Mouse (Mus musculus) embryonic facial prominence, embryonic 11.5 days (tissue): ENCODE results near the gene Dennd4a. TPM values are rescaled to one million over a fixed set of nuclear protein-coding genes. Genes with fewer than 3 reads are reported as not detected.

Experiments
- ATAC-seq: fragments of 200-750 bp; cut with Nextera tagmentation; replicated peaks from 2 replicates; pipeline ENCODE4 v1.8.0; 2017; ENCODE audit warnings: low read depth; ENCODE audit not compliant: insufficient number of reproducible peaks, low FRiP score, low TSS enrichment
- DNase-seq: peaks from one replicate; pipeline ENCODE4 v3.0.0-alpha.2; 2015; ENCODE audit warnings: low spot score
- H3K27ac ChIP-seq: fragments of 300-500 bp; sonication (generic); replicated peaks from 2 replicates; pipeline ENCODE4 v1.5.1; 2014; ENCODE audit warnings: mild to moderate bottlenecking, low read depth, low read length, control low read depth
- H3K27me3 ChIP-seq: fragments of 300-500 bp; sonication (generic); 2 replicates; pipeline ENCODE4 v1.6.1; 2014; ENCODE audit warnings: mild to moderate bottlenecking, low read length, moderate library complexity, mixed read lengths; ENCODE audit not compliant: control insufficient read depth, insufficient read depth
- H3K36me3 ChIP-seq: fragments of 300-500 bp; sonication (generic); replicated peaks from 2 replicates; pipeline ENCODE4 v1.6.1; 2014; ENCODE audit warnings: low read depth, mild to moderate bottlenecking, low read length, moderate library complexity, mixed read lengths; ENCODE audit not compliant: control insufficient read depth, insufficient read depth
- H3K4me1 ChIP-seq: fragments of 300-500 bp; sonication (generic); 2 replicates; pipeline ENCODE4 v1.6.1; 2014; ENCODE audit warnings: low read length, mixed read lengths; ENCODE audit not compliant: control insufficient read depth, insufficient read depth
- H3K4me2 ChIP-seq: fragments of 300-500 bp; sonication (generic); 2 replicates; pipeline ENCODE4 v1.6.1; 2014; ENCODE audit warnings: low read depth, mild to moderate bottlenecking, control low read depth, low read length, moderate library complexity
- H3K4me3 ChIP-seq: fragments of 300-500 bp; sonication (generic); 2 replicates; pipeline ENCODE4 v1.5.1; 2014; ENCODE audit warnings: low read depth, low read length, control low read depth
- H3K9ac ChIP-seq: fragments of 300-500 bp; sonication (generic); replicated peaks from 2 replicates; pipeline ENCODE4 v1.6.1; 2014; ENCODE audit warnings: mild to moderate bottlenecking, control low read depth, low read length
- H3K9me3 ChIP-seq: fragments of 300-500 bp; sonication (generic); replicated peaks from 2 replicates; pipeline ENCODE4 v1.6.1; 2016; ENCODE audit warnings: mild to moderate bottlenecking, low read length, inconsistent platforms, mixed read lengths; ENCODE audit not compliant: control insufficient read depth
- WGBS: fragments of 180-500 bp; shearing (Covaris S2); extraction: QIAGEN DNeasy Blood & Tissue Kit; methylation state at CpG from one replicate; pipeline ENCODE4 v1.1.7; 2014; 5-methylcytosine and 5-hydroxymethylcytosine counted together
- polyA plus RNA-seq: library from polyadenylated mRNA; unstranded; fragments of >200 nt; fragmentation: Nextera tagmentation; extraction: Ambion mirVana; gene quantifications from 2 replicates; pipeline ENCODE4 v1.2.1, GENCODE M21; 2014

Gene Dennd4a
- polyA plus RNA-seq, 1 experiment from 2014 or later = 5.6 TPM

DNA sequence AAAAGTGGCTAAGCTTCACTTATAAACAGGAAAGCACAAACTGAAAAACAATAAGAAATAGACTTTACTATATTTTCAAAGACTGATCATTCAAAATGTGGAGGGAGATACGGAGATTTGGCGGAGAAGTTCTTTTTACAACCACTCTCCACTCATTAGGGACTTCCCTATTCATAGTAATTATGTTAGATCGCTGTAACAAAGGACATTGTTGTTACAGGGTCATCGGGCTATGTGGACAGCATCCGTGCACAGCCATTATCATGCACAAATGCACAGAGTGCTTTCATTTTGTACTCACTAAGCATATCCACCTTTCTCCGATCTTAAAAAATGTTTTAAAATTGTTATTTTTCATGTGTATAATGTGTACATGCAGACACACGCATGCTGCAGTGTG is 27.6 kb upstream of the Dennd4a start:
- WGBS = 81% methylated on average over 7 of the region's 7 CpGs
- H3K27ac ChIP-seq = no peak overlapping the region

GRCm38 (mm10) chr9:64784841-64785240 is 26.3 kb upstream of the Dennd4a start:
- whole genome bisulfite sequencing = 35% methylated on average over 4 of the region's 4 CpGs

More for the DNA sequence above, 27.6 kb upstream of the Dennd4a start:
- H3K4me3 ChIP-seq = no peak overlapping the region
- no peaks in the 10 kb centered on the region for H3K4me1 ChIP-seq
- ATAC-seq (no peak), DNase-seq (no peak)
- H3K36me3 ChIP-seq = no peaks in the 10 kb centered on the region
- H3K9me3 ChIP-seq = no peaks in the 10 kb centered on the region
- no peak overlapping the region for H3K4me2 ChIP-seq
- H3K9ac ChIP-seq = no peak overlapping the region
- H3K27me3 ChIP-seq = no peaks in the 10 kb centered on the region

GRCm38 (mm10) chr9:64786216-64786905 is 24.8 kb upstream of the Dennd4a start:
- 88% methylated on average over 9 of the region's 9 CpGs for WGBS

More at GRCm38 (mm10) chr9:64784841-64785240, 26.3 kb upstream of the Dennd4a start:
- Histone ChIP-seq H3K36me3 (no peaks in the 10 kb centered on the region), H3K27me3 (no peaks in the 10 kb centered on the region), H3K9ac (no peak overlapping the region), H3K4me1 (no peaks in the 10 kb centered on the region), H3K9me3 (no peaks in the 10 kb centered on the region), H3K4me3 (no peak overlapping the region), H3K27ac (no peak overlapping the region), H3K4me2 (no peak overlapping the region)
- DNase-seq (peak; percentile 75), ATAC-seq (no peak)

GRCm38 (mm10) chr9:64788070-64788469 is 23.1 kb upstream of the Dennd4a start:
- DNase-seq = no peak
- no peak overlapping the region for H3K4me2 ChIP-seq
- H3K4me1 ChIP-seq = no peaks in the 10 kb centered on the region
- WGBS = 85% methylated on average over 7 of the region's 7 CpGs
- no peaks in the 10 kb centered on the region for H3K9me3 ChIP-seq
- no peak overlapping the region for H3K4me3 ChIP-seq
- H3K9ac ChIP-seq = no peak overlapping the region
- no peaks in the 10 kb centered on the region for H3K36me3 ChIP-seq
- no peak for ATAC-seq
- no peaks in the 10 kb centered on the region for H3K27me3 ChIP-seq
- no peak overlapping the region for H3K27ac ChIP-seq

More at GRCm38 (mm10) chr9:64786216-64786905, 24.8 kb upstream of the Dennd4a start:
- ATAC-seq (no peak), DNase-seq (no peak)
- no peak overlapping the region for H3K9ac ChIP-seq
- no peaks in the 10 kb centered on the region for H3K4me1 ChIP-seq
- H3K4me3 ChIP-seq = no peak overlapping the region
- no peaks in the 10 kb centered on the region for H3K9me3 ChIP-seq
- H3K27ac ChIP-seq = no peak overlapping the region
- no peaks in the 10 kb centered on the region for H3K27me3 ChIP-seq
- no peaks in the 10 kb centered on the region for H3K36me3 ChIP-seq
- no peak overlapping the region for H3K4me2 ChIP-seq

DNA sequence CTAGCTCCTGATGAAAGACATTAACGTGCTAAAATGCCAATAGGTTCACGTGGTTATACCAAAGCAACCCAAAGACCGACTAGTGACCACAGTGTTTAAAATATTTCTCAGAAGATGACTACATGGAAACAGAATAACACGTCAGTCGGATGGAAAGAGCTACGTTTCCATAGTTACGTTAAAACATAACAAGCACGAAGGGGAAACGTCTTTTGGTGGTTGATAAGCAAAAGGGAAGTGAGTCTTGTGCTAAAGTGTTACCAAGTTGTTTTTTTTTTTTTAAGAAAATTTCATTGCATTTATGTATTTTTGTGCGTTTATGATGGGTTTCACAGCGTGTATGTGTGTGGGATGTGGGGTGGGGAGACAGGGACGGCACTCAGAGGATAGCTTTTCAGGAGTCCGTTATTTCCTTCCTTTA is 21.8 kb upstream of the Dennd4a start:
- Histone ChIP-seq H3K4me3 (no peak overlapping the region), H3K36me3 (no peaks in the 10 kb centered on the region), H3K27ac (no peak overlapping the region), H3K4me2 (no peak overlapping the region), H3K9ac (no peak overlapping the region), H3K4me1 (no peaks in the 10 kb centered on the region), H3K9me3 (no peaks in the 10 kb centered on the region), H3K27me3 (no peaks in the 10 kb centered on the region)
- 82% methylated on average over 13 of the region's 13 CpGs for WGBS
- ATAC-seq = no peak
- no peak for DNase-seq

DNA sequence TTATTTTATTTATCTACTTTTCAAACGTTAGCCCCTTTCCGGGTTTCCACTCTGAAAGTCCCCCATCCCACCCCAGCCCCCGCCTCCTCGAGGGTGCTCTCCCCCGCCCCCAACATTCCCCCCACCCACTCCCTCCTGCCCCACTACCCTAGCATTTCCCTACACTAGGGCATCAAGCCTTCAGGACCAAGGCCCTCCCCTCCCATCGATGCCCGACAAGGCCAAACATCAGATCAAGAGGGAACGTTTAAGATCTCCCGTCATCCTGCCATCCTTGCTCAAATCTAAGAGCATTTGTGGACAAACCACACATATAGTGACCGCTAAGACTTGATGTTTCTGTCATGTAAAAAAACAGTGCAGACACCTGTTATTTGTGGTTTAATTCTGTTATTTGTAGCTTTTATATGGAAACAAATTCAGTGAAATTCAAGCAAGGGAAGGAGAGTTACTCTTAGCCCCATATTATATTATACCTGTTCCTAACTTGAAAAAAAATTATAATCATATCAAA is 21.2 kb upstream of the Dennd4a start:
- H3K9ac ChIP-seq = no peak overlapping the region
- WGBS = 73% methylated on average over 10 of the region's 10 CpGs
- H3K36me3 ChIP-seq = no peaks in the 10 kb centered on the region
- DNase-seq (no peak), ATAC-seq (no peak)
- no peaks in the 10 kb centered on the region for H3K4me1 ChIP-seq
- H3K9me3 ChIP-seq = no peaks in the 10 kb centered on the region
- H3K27ac ChIP-seq = no peak overlapping the region
- no peak overlapping the region for H3K4me3 ChIP-seq
- H3K4me2 ChIP-seq = no peak overlapping the region
- no peaks in the 10 kb centered on the region for H3K27me3 ChIP-seq

GRCm38 (mm10) chr9:64790673-64791660 is 20.2 kb upstream of the Dennd4a start:
- Histone ChIP-seq H3K27ac (no peak overlapping the region), H3K4me1 (no peaks in the 10 kb centered on the region), H3K36me3 (no peaks in the 10 kb centered on the region), H3K9ac (no peak overlapping the region), H3K4me3 (no peak overlapping the region), H3K27me3 (no peaks in the 10 kb centered on the region), H3K4me2 (no peak overlapping the region), H3K9me3 (no peaks in the 10 kb centered on the region)
- 89% methylated on average over 7 of the region's 7 CpGs for WGBS
- no peak for DNase-seq
- ATAC-seq = no peak
